Mouse (Mus musculus): ENCODE results near the gene 2410004P03Rik.

Gene 2410004P03Rik

DNA sequence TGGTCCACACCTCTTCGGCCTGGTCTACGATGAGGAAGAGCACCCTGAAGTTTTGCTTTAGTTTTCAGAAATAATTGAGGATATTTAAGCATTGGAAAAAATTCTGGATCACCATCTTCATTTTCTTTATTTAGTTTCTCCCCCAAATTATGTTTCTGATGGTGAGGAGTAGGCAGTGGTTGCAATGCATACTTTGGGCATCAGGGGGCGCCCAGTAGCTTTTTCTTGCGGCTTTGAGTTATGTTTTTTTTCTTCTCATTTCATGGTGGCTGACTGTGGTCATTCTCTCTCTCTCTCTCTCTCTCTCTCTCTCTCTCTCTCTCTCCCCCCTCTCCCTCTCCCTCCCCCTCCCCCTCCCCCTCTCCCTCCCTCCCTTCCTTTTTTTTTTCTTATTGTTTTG lies 6.9 kb upstream of the 2410004P03Rik start:
- DNase-seq = peak; percentile 59

DNA sequence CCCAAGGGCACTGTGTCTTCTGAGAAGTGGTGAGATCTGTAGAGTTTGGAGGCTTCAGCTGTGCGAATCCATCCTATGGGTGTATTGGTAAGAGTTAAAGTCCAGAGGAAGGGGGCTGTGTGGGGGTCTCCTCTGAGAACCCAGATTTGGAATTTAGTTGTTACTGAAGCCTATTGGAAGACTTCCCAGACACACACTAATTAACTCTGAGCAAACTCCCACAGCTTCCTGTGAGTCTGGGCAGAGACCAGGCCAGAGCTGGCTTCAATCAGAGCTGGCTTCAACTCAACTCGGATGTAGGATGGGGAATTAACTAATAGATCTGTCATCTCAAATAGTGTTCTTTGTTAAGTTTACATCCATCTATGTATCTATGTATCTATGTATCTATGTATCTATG lies 4.2 kb upstream of the 2410004P03Rik start:
- no peak for DNase-seq

DNA sequence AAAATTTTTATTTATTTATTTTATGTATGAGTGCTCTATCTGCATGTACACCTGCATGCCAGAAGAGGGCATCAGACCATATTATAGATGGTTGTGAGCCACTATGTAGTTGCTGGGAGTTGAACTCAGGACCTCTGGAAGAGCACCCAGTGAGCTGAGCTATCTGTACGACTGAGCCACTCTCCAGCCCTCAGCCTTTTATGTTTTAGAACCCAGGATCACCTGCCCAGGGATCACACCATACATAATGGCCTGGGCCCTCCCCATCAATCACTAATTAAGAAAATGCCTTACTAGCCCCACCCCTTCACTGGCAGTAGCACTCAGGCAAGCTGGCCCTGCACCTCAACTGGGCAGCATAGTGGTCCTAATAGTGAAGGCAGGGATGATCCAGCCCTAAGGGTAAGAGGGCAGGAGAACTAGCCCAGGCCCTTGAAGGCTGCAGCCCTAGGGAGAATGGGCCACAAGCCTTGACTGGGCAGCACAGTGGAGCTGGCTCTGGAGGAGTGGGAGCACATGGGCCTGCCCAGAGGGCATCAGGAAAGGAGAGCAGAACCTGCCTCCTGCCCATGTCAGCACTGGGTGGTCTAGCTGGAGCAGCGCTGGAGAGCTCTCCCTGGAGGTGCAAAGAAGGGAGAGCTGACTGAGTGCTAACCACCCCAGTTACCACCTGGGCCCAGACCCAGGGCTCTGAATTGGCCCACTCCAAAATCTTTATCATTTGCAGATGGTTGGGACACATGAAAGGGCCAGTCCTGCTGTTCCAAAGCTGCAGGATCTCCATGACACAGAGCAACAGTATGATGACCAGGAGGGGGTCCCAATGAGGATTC lies 756 bp upstream of the 2410004P03Rik start:
- DNase-seq = no peak

DNA sequence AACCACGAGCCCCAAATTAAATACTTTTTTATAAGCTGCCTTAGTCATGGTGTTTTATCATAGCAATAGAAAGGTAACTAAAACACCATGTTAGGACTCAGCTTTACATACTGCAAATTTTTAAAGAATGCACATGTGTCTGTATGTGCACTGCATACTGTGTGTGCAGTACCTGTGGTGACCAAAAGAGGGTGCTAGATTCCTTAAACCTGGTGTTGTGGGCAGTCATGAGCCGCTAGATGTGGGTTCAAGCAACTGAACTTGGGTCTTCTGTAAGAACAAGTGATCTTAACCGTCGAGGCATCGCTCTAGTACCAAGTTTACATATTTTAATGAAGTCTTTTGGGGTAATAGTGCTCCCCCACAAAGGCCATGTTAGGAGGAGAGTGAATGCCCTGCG lies 2.1 kb downstream of the 2410004P03Rik start:
- no peak for DNase-seq

DNA sequence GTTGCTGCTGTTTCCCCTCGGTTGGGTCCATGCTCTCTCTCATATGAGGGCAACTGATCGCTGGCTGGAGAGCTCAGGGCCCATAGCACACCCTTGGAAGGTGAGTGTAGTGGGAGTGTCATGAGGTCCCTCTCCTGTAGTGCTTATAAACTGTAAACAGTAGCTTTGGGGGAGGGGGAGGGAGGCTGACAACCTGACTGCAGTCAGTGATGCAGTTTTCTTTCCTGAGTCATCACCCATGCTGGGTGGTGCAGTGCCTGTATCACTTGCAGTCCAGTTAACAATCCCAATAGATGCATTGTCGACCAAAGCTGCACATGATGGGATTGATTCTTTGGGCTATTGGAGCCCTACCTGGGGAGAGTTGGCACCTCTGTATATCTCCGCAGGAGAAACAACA lies 10.3 kb downstream of the 2410004P03Rik start:
- DNase-seq = no peak

DNA sequence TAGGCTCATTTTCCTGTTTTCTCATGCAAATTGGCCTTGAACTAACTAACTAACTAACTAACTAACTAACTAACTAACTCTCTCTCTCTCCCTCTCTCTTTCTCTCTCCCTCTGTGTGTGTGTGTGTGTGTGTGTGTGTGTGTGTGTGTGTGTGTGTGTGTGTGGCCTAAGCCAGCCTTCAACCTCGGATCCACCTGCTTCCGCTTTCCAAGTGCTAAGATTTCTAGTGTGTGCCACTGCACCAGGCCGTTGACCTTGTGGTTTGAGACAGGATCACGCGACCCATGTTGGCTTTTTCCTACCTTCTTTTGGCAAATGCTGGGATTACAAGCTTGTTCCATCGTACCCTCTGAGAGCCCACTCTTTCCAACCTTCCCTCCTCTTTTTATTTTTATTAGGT lies 10.9 kb downstream of the 2410004P03Rik start:
- no peak for DNase-seq

DNA sequence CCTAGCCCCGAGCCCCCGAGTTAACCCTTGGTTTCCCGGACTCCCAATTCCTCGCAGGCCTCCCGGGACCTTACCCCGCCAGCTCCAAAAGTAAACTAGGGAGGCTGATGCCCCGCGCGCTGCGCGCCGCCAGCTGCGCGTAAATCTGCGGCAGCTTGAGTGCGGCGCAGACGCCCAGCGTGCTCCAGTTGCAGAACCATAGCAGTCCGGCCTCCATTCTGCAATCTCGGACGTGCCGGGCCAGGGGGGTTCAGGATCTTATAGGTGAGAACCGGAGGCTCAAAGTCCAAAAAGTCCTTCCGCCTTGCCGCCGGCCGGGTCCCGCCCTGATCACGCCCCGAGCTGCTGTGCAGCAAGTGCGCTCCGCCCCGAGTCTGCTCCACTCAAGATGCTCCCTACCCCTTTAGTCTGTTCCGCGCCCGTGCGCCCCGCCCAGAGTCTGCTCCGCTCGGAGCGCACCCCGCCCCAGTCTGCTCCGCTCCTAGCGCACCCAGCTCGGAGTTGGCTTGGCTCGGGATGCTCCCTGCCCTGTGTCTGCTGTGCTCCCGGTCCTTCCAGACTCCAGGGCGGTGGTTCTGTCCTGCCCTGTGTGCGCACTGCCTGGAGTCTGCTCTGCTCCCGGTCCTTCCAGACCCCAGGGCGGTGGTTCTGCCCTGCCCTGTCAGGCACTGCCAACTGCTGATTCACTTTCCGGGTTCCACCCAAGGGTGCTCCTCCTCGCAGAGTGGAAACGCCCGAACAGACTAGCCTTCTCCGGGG lies 11.6 kb downstream of the 2410004P03Rik start, which contains the start of gene Pqlc3:
TSS of gene Pqlc3 (minus strand) at position 670 of the 759 bp plus-strand sequence.
- DNase-seq = peak; percentile 81

DNA sequence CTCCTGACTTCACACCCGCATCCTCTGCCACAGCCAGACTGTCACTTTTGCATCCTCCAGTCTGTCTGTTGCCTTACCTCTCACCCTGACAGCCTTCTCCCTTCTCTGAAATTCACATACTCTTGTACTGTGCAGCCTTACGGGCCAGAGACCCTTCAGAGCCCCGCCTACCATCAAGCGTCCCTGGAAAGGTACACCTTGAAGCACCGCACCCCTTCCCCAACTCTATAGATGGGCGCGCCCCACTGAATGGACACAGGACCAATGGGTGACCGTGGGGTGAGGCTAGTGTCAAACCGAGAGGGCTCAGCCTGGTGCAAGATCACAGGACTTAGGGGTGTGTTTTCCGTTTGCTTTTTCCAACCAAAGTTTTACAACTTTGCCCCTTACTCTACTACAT lies 12.4 kb downstream of the 2410004P03Rik start:
- DNase-seq = no peak

DNA sequence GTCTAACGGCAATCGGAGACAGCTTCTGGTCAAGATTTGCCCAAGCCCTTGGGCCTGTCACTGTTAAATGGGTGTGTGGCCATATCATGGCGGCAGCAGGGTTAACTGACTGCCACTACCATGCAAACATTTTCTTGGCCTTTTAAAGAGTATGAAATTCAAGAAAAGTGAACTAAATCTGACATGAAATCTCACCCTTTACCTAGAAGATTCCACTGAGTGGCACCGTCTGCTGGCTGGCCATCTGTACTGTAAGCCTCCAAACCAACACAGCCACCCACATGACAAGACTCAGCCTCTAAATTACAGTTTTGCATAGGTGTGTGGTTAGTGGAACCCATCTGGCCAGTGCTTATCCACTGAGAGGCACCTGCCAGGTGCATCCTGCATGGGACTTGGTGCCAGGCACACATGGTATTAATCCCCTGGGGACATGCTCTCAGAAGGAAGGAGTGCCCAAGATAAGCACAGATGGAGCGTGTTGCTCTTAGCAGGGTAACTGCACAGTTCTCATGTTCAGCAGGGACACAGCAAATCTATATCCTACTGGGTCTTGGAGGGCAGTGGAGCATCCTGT lies 14.6 kb downstream of the 2410004P03Rik start:
- DNase-seq = peak; percentile 32

DNA sequence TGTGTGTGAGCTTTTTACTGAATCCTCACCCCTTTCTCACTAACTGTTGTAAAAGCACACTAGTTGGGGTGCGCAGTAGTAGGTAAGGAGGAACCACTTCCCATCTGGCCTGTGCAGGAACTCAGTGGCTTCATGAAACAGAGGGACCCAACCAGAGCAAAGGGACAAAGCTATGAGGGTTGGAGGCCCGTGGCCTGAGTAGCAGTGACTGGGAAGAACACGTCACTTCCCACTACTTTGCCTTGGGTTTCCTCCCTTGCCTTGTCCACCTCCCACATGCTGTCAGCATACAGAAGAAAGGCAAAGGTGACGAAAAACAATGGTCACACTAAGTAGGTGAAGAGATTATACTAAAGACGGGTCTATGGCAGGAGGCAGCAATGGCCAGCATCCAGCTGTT lies 15.2 kb downstream of the 2410004P03Rik start:
- no peak for DNase-seq

DNA sequence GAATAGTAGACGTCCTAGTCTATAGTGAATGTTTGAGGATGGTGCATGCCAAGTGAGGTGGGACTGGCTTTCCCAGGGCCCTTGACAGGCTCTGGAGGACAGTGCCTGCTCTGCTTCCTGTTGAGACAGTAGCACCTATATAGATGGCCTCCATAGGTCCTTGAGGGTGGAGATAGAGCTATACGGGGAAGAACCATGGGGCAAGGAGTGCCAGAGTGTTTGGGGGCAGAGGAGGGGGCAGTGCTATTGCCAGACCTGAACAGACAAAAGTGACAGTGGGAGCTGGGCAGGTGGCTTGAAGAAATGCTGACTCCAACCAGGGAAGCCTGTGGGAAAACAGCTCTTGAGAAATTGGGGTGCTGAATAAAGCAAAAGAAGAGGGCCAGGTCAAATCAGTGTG lies 17.2 kb downstream of the 2410004P03Rik start:
- DNase-seq = no peak

DNA sequence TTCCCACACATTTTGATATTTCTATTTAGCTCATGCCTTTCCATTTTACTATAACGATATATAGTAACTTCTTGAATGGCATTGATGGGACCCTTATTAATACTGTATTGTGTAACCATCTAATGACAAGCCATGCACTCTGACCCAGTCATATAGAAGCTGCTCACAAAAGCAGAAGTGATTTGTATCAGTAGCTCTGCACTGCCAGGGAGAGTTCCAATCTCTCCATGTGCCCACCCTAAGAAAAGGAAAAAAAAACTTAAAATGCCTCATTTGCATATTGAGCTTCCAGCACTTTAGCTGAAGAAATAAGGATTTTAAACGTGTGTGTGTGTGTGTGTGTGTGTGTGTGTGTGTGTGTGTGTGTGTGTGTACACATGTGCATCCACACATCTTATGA lies 19.2 kb downstream of the 2410004P03Rik start:
- DNase-seq = no peak

DNA sequence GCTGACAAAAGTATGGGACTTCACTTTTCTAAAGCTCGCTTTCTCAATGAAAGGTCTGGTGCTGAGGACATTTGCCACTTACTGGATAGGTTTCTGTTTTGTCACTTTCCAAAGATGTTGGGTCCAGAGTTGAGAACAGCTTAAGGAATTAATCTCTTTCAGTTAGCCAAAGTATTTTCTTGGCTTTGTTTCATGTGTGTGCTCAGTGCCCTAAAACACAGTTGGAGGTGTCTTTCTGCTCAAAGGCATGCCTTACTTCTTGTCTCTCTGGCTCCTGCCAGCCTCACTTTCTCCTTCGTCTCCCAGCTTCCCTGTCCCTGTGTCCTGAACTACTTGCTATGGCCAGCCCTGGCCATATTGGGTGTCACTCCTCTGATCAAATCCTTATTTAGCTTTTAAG lies 20.2 kb downstream of the 2410004P03Rik start:
- no peak for DNase-seq

DNA sequence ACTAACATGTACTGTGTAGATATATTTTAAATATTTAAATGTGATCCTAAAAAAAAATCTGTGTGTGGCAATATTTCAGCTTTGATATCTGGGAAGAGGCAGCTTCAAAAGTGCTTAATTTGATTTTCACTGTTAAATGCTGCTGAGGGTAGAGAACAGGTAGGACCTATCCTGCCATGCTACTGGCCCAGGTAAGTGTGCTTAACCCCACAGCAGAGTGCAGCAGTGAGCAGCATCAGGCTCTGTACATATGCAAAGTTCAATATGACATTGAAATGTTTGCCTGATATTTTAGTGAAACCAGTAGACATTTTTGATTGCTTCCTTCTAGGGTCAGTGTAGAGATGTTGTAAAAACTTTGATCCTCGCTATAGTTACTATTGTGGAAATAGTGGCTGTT lies 25.7 kb downstream of the 2410004P03Rik start:
- no peak for DNase-seq

DNA sequence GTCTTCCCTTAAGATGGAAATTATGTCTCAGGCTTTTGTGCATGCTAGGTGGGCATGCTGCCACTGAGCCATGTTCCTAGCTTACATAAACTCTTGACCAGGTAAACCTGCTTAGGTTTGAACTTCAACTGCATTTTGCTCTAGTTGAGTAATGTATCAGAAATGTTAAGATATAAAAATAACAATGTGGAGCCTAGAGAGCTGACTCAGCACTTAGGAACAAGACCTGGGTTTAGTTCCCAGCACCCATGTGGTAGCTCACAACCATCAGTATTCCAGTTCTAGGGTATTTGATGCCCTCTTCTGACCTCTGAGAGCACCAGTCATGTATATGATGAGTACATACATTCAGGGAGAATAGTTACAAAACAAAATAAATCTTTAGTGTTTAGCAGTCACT lies 34.4 kb downstream of the 2410004P03Rik start:
- no peak for DNase-seq

DNA sequence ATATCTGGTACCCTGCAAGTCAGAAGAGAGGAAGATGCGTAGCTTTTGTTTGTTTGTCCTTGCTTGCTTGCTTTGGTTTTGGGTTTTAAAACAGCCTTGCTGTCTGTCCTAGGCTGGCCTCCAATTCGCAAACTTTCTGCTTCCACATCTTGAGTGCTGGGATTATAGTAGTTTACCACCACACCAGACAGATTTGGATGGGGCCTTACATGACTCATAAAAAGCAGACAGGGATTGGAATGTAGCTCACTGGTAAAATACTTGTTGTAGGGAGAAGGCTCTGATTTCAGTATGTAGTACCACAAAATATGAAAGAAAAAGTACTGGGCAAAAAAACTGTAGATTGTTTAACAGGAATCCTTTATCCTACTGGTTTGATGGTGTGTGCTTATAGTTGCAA lies 44.7 kb downstream of the 2410004P03Rik start:
- no peak for DNase-seq

DNA sequence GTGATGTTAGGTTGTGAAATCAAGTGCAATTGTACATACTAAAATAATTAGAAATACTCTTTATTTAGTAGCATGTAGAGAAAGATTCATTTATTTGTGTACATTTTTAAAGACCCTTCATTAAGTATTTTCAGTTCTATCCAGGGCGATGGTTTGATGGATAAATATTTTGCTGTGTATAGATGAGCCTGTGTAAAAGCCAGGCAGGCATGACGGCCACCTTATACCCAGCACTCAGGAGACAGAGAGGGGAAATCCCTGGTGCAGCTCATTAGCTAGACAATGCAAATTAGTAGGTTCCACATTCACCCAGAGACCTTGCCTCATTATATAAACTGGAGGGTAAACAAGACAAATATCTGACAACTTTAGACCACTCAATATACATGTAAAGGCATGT lies 48.2 kb downstream of the 2410004P03Rik start:
- DNase-seq = no peak

DNA sequence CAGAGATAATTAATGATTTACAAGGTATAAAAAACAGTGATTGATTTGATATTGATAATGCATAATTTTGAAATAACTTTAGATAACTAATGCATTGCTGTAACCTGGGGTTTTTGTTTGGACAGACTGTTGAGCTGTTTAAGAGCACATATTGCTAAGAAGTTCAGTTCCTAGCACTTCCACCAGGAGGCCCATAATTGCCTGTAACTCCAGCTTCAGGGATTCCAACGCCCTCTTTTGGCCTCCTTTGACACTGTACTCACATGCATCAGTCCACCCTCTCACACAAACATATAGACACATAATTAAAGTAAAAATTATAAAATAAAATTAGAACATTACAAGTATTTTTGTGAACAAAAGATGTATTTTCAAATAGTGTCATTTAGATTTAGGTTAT lies 52.7 kb downstream of the 2410004P03Rik start:
- no peak for DNase-seq
